Mouse (Mus musculus) ES-E14 (cell line): ENCODE measurements at regions not wholly inside any gene's neighbourhood (a gene's known extent, or its start where the extent isn't known, plus 50 kb on each side); places are given as distances from the start of the nearest gene placed in this dataset.
"Not testable (repeated sequence)": the region's sequence is repeated elsewhere in the genome, so short reads cannot be mapped to it uniquely, and the experiment has no call there.

Experiments
- DNase-seq: peaks from one replicate; pipeline ENCODE4 v3.0.0-alpha.2; 2013; ENCODE audit warnings: low read depth, low spot score
- H3K27ac ChIP-seq: 2 replicates; pipeline ENCODE4 v1.5.1; 2012; ENCODE audit warnings: low read depth, mild to moderate bottlenecking, low read length, moderate library complexity, mixed read lengths; ENCODE audit not compliant: poor library complexity, insufficient read depth, severe bottlenecking
- H3K36me3 ChIP-seq: 2 replicates; pipeline ENCODE4 v1.6.1; 2012; ENCODE audit warnings: mild to moderate bottlenecking, low read length, moderate library complexity, mixed read lengths; ENCODE audit not compliant: control insufficient read depth, poor library complexity, insufficient read depth, severe bottlenecking
- H3K4me1 ChIP-seq, 2 experiments: fragments of 150-350 bp in 1 of 2; sonication (generic) in 1 of 2; 2 replicates each; pipeline ENCODE4 v1.6.1; 2012; ENCODE audit warnings: low read length in 2 of 2, mild to moderate bottlenecking in 1 of 2, mixed read lengths in 1 of 2; ENCODE audit not compliant: control insufficient read depth in 2 of 2, insufficient read depth in 2 of 2, poor library complexity in 1 of 2
- H3K4me3 ChIP-seq, 2 experiments: fragments of 150-350 bp in 1 of 2; sonication (generic) in 1 of 2; 2 replicates each; pipeline ENCODE4 v1.5.1; 2012; ENCODE audit warnings: low read length in 2 of 2, low read depth in 1 of 2, mild to moderate bottlenecking in 1 of 2, mixed read lengths in 1 of 2; ENCODE audit not compliant: insufficient read depth in 1 of 2, poor library complexity in 1 of 2, severe bottlenecking in 1 of 2
- H3K9ac ChIP-seq: 2 replicates; pipeline ENCODE4 v1.6.1; 2012; ENCODE audit warnings: low read depth, mild to moderate bottlenecking, low read length, mixed read lengths; ENCODE audit not compliant: poor library complexity, insufficient read depth, severe bottlenecking
- H3K9me3 ChIP-seq: fragments of 150-350 bp; sonication (generic); 2 replicates; pipeline ENCODE4 v1.6.1; 2012; ENCODE audit warnings: low read depth, mild to moderate bottlenecking, low read length; ENCODE audit not compliant: control insufficient read depth, insufficient read depth
- CHD2 ChIP-seq: IDR thresholded peaks from 2 replicates; pipeline ENCODE4 v1.6.1; 2014; ENCODE audit warnings: mild to moderate bottlenecking, low read depth, low read length, inconsistent platforms
- HCFC1 ChIP-seq: IDR thresholded peaks from 2 replicates; pipeline ENCODE4 v1.6.1; 2012; ENCODE audit warnings: low read length, inconsistent platforms, borderline replicate concordance; ENCODE audit not compliant: insufficient read depth
- MAFK ChIP-seq: IDR thresholded peaks from 2 replicates; pipeline ENCODE4 v1.6.1; 2014; ENCODE audit warnings: mild to moderate bottlenecking, low read depth, low read length, inconsistent platforms; ENCODE audit not compliant: insufficient read depth
- ZC3H11A ChIP-seq: IDR thresholded peaks from 2 replicates; pipeline ENCODE4 v1.6.1; 2012; ENCODE audit warnings: low read depth, mild to moderate bottlenecking, inconsistent platforms, low read length, borderline replicate concordance
- ZNF384 ChIP-seq: IDR thresholded peaks from 2 replicates; pipeline ENCODE4 v1.6.1; 2012; ENCODE audit warnings: low read depth, low read length, inconsistent platforms
- in situ Hi-C, 2 experiments: fragments of 600-800 bp; cut with MboI; formaldehyde crosslinking; loops; one replicate each; pipeline ENCODE4 v1.15.1; 2025; ENCODE audit warnings: low sequenced_read_pairs in 2 of 2, inconsistent platforms in 1 of 2; ENCODE audit not compliant: unreplicated experiment in 2 of 2

GRCm38 (mm10) chr3:98968811-98969210 is 75.8 kb upstream of the Hao2 start:
- no peaks in the 10 kb centered on the region for H3K4me1 ChIP-seq
- DNase-seq = no peak
- H3K4me3 ChIP-seq = no peak overlapping the region
- no peak for TF ChIP-seq MAFK
- no peak for TF ChIP-seq ZC3H11A
- TF ChIP-seq HCFC1 = no peak
- no peak for TF ChIP-seq CHD2
- TF ChIP-seq ZNF384 = no peak
- no peaks in the 10 kb centered on the region for H3K36me3 ChIP-seq
- in situ Hi-C loops = no loop called here
- H3K27ac ChIP-seq = no peak overlapping the region
- no peak overlapping the region for H3K9ac ChIP-seq
- no peaks in the 10 kb centered on the region for H3K9me3 ChIP-seq

GRCm38 (mm10) chr3:98975777-98976176 is 82.7 kb upstream of the Hao2 start:
- in situ Hi-C loops = no loop called here
- Histone ChIP-seq H3K4me1 (no peaks in the 10 kb centered on the region), H3K9me3 (no peaks in the 10 kb centered on the region), H3K9ac (no peak overlapping the region), H3K36me3 (no peaks in the 10 kb centered on the region), H3K4me3 (no peak overlapping the region), H3K27ac (no peak overlapping the region)
- peak; percentile 45 for DNase-seq
- TF ChIP-seq CHD2 (no peak), HCFC1 (no peak), ZC3H11A (no peak), ZNF384 (no peak), MAFK (no peak)

GRCm38 (mm10) chr3:98982787-98983186 is 89.7 kb upstream of the Hao2 start:
- Histone ChIP-seq H3K9ac (no peak overlapping the region), H3K4me1 (no peaks in the 10 kb centered on the region), H3K9me3 (no peaks in the 10 kb centered on the region), H3K27ac (no peak overlapping the region), H3K36me3 (no peaks in the 10 kb centered on the region), H3K4me3 (no peak overlapping the region)
- DNase-seq = no peak
- TF ChIP-seq ZC3H11A (no peak), ZNF384 (no peak), CHD2 (no peak), HCFC1 (no peak), MAFK (no peak)
- in situ Hi-C loops = no loop called here

GRCm38 (mm10) chr3:98987266-98987665 is 94.2 kb upstream of the Hao2 start:
- in situ Hi-C loops, H3K9ac ChIP-seq, H3K27ac ChIP-seq, DNase-seq, H3K36me3 ChIP-seq, H3K4me3 ChIP-seq, H3K9me3 ChIP-seq, H3K4me1 ChIP-seq: not testable (repeated sequence)

- no peaks in the 10 kb centered on the region for H3K4me1 ChIP-seq
- in situ Hi-C loops = no loop called here
- H3K36me3 ChIP-seq = no peaks in the 10 kb centered on the region
- TF ChIP-seq ZNF384 (no peak), MAFK (no peak), CHD2 (no peak), HCFC1 (no peak), ZC3H11A (no peak)
- no peak overlapping the region for H3K9ac ChIP-seq
- H3K9me3 ChIP-seq = no peaks in the 10 kb centered on the region
- no peak overlapping the region for H3K27ac ChIP-seq
- H3K4me3 ChIP-seq = no peak overlapping the region
- DNase-seq = no peak
These were observed 97.8 kb upstream of the Hao2 start for GRCm38 (mm10) chr3:98990801-98991200.
